Mouse (Mus musculus) liver, postnatal 0 days (tissue): ENCODE measurements around the gene Dennd4c. TPM values are rescaled to one million over a fixed set of nuclear protein-coding genes. Genes with fewer than 3 reads are reported as not detected.

Experiments
- ATAC-seq: fragments of 200-750 bp; cut with Nextera tagmentation; 2 replicates; pipeline ENCODE4 v1.8.0; 2017; ENCODE audit warnings: mild to moderate bottlenecking, moderate library complexity
- DNase-seq: peaks from one replicate; pipeline ENCODE4 v3.0.0-alpha.2; 2016
- H3K27ac ChIP-seq: fragments of 300-500 bp; sonication (generic); 2 replicates; pipeline ENCODE4 v1.5.1; 2014; ENCODE audit warnings: antibody characterized with exemption, moderate library complexity, mild to moderate bottlenecking, low read depth
- H3K27me3 ChIP-seq: fragments of 300-500 bp; sonication (generic); 2 replicates; pipeline ENCODE4 v1.6.1; 2014; ENCODE audit warnings: low read length, control low read depth, mixed read lengths; ENCODE audit not compliant: insufficient read depth
- H3K36me3 ChIP-seq: fragments of 300-500 bp; sonication (generic); replicated peaks from 2 replicates; pipeline ENCODE4 v1.6.1; 2014; ENCODE audit warnings: mild to moderate bottlenecking, control low read depth, low read length, moderate library complexity, mixed read lengths; ENCODE audit not compliant: insufficient read depth
- H3K4me1 ChIP-seq: fragments of 300-500 bp; sonication (generic); 2 replicates; pipeline ENCODE4 v1.6.1; 2014; ENCODE audit warnings: antibody characterized with exemption, mild to moderate bottlenecking, control low read depth; ENCODE audit not compliant: insufficient read depth
- H3K4me2 ChIP-seq: fragments of 300-500 bp; sonication (generic); 2 replicates; pipeline ENCODE4 v1.6.1; 2014; ENCODE audit warnings: low read depth, mild to moderate bottlenecking, low read length, moderate library complexity, mixed read lengths
- H3K4me3 ChIP-seq: fragments of 300-500 bp; sonication (generic); 2 replicates; pipeline ENCODE4 v1.5.1; 2014; ENCODE audit warnings: low read depth, low read length
- H3K9ac ChIP-seq: fragments of 300-500 bp; sonication (generic); replicated peaks from 2 replicates; pipeline ENCODE4 v1.6.1; 2014; ENCODE audit warnings: mild to moderate bottlenecking, moderate library complexity
- H3K9me3 ChIP-seq: fragments of 300-500 bp; sonication (generic); 2 replicates; pipeline ENCODE4 v1.6.1; 2016; ENCODE audit warnings: mild to moderate bottlenecking, control low read depth, low read length, mixed read lengths
- CTCF ChIP-seq: sonication (generic); IDR thresholded peaks from 2 replicates; pipeline ENCODE4 v1.5.1; 2016; ENCODE audit warnings: antibody characterized with exemption, low read depth
- EP300 ChIP-seq: IDR thresholded peaks from 2 replicates; pipeline ENCODE4 v1.6.1; 2016; ENCODE audit warnings: antibody characterized with exemption, low read depth, mild to moderate bottlenecking
- WGBS: fragments of 180-500 bp; shearing (Covaris S2); extraction: QIAGEN DNeasy Blood & Tissue Kit; methylation state at CpG from one replicate; pipeline ENCODE4 v1.1.7; 2014; ENCODE audit not compliant: insufficient replicate concordance; 5-methylcytosine and 5-hydroxymethylcytosine counted together
- polyA plus RNA-seq: library from polyadenylated mRNA; unstranded; fragments of >200 nt; fragmentation: Nextera tagmentation; extraction: Ambion mirVana; gene quantifications from 2 replicates; pipeline ENCODE4 v1.2.1, GENCODE M21; 2015

Gene Dennd4c
- polyA plus RNA-seq, 1 experiment from 2014 or later, result 1.8 TPM

DNA sequence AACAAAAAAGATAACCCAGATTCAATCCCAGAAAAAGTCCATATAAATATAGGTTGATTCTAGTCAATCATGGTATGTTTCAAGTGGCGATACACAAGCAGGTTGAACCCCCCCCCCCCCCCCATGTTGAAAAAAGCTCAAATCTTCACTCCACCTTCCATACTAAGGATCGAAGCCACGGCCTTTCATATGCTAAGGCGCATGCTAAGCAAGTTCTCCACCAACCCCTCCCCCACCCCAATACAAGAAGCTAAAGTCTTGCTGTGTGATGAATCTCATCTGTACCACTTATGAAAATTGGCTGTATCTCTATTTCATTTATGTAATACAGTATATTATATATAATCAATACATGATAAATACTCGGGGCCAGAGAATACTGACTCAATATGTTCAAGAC is 22.2 kb upstream of the Dennd4c start:
- ATAC-seq, result no peak
- DNase-seq, result no peak
- 81% methylated on average over 5 of the region's 5 CpGs for WGBS
- Histone ChIP-seq H3K9ac (no peak overlapping the region), H3K4me1 (peaks cover 6% of the 10 kb centered on the region), H3K27me3 (no peaks in the 10 kb centered on the region), H3K27ac (no peak overlapping the region), H3K4me3 (no peak overlapping the region), H3K36me3 (no peaks in the 10 kb centered on the region), H3K4me2 (no peak overlapping the region), H3K9me3 (no peaks in the 10 kb centered on the region)
- no peak for TF ChIP-seq CTCF
- TF ChIP-seq EP300, result no peak

DNA sequence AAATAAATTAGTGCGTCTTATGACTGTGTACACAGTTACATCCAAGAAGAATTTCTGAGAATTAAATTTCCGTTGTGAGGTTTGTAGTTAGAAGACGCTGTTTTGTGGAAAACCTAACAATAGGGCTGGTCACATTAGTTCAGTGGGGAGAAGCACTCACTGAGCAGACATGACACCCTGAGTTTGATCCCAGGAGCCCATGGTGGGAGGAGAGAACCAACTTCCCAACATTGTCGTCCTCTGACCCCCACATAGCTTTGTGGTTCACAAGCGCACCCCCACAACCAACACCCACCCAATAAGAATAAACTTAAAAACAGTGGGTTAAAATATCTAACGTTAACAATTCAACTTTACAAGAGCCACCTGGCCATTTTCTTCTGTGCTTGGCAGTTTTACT is 18.5 kb upstream of the Dennd4c start:
- Histone ChIP-seq H3K9me3 (no peaks in the 10 kb centered on the region), H3K27me3 (no peaks in the 10 kb centered on the region), H3K4me2 (no peak overlapping the region), H3K4me3 (no peak overlapping the region), H3K4me1 (peaks cover 5% of the 10 kb centered on the region), H3K27ac (no peak overlapping the region), H3K36me3 (no peaks in the 10 kb centered on the region), H3K9ac (no peak overlapping the region)
- no peak for ATAC-seq
- 73% methylated on average over 6 of the region's 6 CpGs for WGBS
- DNase-seq, result no peak
- TF ChIP-seq EP300 (no peak), CTCF (no peak)

DNA sequence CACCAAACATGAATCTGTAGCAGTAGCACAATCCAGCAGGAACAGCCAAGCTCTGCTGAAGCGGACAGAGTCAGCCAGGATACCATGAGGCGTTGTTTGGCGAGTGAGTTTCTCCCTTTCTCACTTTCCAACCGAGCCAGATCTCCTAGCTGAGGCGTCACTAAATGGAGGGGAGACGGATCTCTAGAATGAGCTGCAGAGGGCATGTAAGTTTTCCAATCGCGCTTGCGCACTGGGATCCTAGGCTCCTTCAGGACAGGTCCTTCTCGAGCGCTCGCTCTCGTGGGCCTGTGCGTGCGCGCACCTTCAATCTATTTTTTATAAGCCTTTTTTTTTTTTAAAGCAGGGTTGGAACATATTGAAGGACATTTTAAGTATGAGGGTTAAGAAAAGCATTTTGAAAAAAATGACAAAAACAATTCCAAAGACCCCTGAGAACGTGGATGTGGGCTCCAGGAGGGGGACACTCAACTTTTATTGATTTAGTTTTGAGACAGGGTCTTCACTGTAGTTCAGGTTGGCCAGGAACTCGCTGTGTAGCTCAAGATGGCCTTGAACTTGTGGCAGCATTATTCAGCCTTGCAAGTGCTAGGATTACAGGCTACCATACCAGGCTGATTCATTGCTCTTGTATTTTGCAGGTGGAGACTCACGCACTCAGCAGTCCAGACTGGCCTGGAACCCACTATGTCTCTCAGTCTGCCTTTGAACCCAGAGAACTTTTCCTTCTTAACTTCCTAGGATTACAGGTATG is 14.1 kb upstream of the Dennd4c start:
- DNase-seq, result no peak
- WGBS, result 86% methylated on average over 19 of the region's 19 CpGs
- Histone ChIP-seq H3K9ac (no peak overlapping the region), H3K9me3 (no peaks in the 10 kb centered on the region), H3K4me2 (no peak overlapping the region), H3K36me3 (no peaks in the 10 kb centered on the region), H3K27ac (no peak overlapping the region), H3K4me1 (no peaks in the 10 kb centered on the region), H3K27me3 (no peaks in the 10 kb centered on the region), H3K4me3 (no peak overlapping the region)
- no peak for ATAC-seq
- no peak for TF ChIP-seq CTCF
- no peak for TF ChIP-seq EP300

DNA sequence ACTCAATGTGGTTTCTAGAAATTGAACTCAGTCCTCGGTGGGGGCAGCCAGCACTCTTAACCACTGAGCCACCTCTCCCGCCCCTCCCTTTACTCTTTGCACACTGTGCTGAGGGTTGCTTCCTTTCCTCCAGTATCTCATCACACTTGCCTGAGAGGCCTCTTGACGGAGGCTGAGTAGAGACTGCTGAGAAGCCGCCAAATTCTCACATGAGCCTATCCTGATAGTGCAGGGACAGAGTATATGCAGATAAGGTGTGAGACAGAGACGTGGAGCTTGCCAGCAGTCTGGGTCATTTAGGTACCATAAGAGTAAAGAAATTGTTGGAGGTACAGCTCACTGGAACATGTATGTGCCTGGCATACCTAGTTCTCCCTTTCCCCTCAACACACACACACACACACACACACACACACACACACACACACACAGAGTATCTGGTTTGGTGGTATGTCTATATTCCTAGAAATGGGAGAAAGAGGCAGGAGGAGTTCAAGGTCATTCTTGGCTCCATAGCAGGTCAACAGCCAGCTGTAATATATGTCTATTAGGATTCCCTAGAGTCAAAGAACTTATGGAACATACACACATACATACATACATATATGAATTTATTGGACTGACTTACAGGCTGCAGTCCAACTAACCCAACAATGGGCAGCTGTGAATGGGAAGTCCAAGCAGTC is 8.9 kb upstream of the Dennd4c start:
- no peak for TF ChIP-seq CTCF
- no peak for TF ChIP-seq EP300
- H3K9ac ChIP-seq, result no peak overlapping the region
- H3K27me3 ChIP-seq, result no peaks in the 10 kb centered on the region
- no peaks in the 10 kb centered on the region for H3K4me1 ChIP-seq
- H3K9me3 ChIP-seq, result no peaks in the 10 kb centered on the region
- WGBS, result 41% methylated on average over 5 of the region's 5 CpGs
- DNase-seq (peak; percentile 20), ATAC-seq (peak; percentile 86)
- H3K36me3 ChIP-seq, result no peaks in the 10 kb centered on the region
- H3K27ac ChIP-seq, result no peak overlapping the region
- no peak overlapping the region for H3K4me2 ChIP-seq
- H3K4me3 ChIP-seq, result no peak overlapping the region

DNA sequence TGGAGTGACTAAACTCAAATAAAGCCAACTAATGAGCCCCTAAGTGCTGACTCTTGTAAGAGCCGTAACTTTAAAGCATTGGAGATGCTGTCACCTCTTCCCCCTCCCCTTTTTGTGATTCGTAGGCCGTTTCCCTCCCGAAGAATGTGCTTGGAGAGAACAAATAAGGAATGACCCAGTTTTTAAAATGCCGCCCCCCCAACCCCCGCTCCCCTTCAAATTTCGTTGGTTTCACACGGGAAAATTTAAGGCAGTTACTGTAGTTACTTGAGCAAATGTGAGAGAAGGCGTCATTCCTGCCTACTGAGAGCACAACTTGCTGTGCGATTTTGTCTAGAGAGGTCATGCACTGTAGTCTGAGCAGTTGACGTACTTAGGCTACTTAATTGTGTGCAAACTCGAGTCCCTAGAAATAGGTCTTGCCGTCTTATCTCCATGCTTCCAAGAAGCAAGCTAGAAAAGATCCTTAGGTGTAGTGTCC is 1.0 kb downstream of the Dennd4c start:
- Histone ChIP-seq H3K27ac (peak overlapping the region; percentile 94; the same call in 1 of the 2 replicates), H3K9ac (peak overlapping the region; percentile 95)

GRCm38 (mm10) chr4:86750346-86750945 is 2.1 kb downstream of the Dennd4c start:
- DNase-seq (no peak), ATAC-seq (no peak)
- peaks cover 9% of the 10 kb centered on the region for H3K4me1 ChIP-seq
- H3K9ac ChIP-seq, result 0 out of 2 replicates have a peak overlapping the region, but pooled peaks have one; percentile 16
- no peaks in the 10 kb centered on the region for H3K9me3 ChIP-seq
- no peaks in the 10 kb centered on the region for H3K27me3 ChIP-seq
- no peak overlapping the region for H3K27ac ChIP-seq
- H3K36me3 ChIP-seq, result no peaks in the 10 kb centered on the region
- 45% methylated on average over 10 of the region's 10 CpGs for WGBS
- H3K4me2 ChIP-seq, result peak overlapping the region; percentile 91
- 0 out of 2 replicates have a peak overlapping the region, but pooled peaks have one; percentile 0 for H3K4me3 ChIP-seq
- TF ChIP-seq CTCF, result no peak
- TF ChIP-seq EP300, result no peak

More for the DNA sequence above, 1.0 kb downstream of the Dennd4c start:
- H3K4me3 ChIP-seq, result peak overlapping the region; percentile 93
- TF ChIP-seq EP300 (no peak), CTCF (no peak)
- H3K27me3 ChIP-seq, result no peaks in the 10 kb centered on the region
- ATAC-seq, result no peak
- 1% methylated on average over 13 of the region's 13 CpGs for WGBS
- H3K4me2 ChIP-seq, result peak overlapping the region; percentile 91
- no peaks in the 10 kb centered on the region for H3K36me3 ChIP-seq
- H3K9me3 ChIP-seq, result no peaks in the 10 kb centered on the region
- peak; percentile 19 for DNase-seq
- H3K4me1 ChIP-seq, result peaks cover 9% of the 10 kb centered on the region
